Mouse (Mus musculus) testis, adult 2 months (tissue): ENCODE results near the gene Fam32a.

ENCODE experiments used
- CTCF ChIP-seq: fragments of 200-500 bp; IDR thresholded peaks from 2 replicates; pipeline ENCODE4 v1.5.1; 2012; ENCODE audit warnings: low read depth, mild to moderate bottlenecking, inconsistent platforms, low read length, moderate library complexity; ENCODE audit not compliant: control insufficient read depth, insufficient read depth, insufficient replicate concordance
- POLR2A ChIP-seq: fragments of 200-500 bp; IDR thresholded peaks from 2 replicates; pipeline ENCODE4 v1.6.1; 2012; ENCODE audit warnings: low read depth, mild to moderate bottlenecking, inconsistent platforms, low read length, moderate library complexity; ENCODE audit not compliant: control insufficient read depth

DNA sequence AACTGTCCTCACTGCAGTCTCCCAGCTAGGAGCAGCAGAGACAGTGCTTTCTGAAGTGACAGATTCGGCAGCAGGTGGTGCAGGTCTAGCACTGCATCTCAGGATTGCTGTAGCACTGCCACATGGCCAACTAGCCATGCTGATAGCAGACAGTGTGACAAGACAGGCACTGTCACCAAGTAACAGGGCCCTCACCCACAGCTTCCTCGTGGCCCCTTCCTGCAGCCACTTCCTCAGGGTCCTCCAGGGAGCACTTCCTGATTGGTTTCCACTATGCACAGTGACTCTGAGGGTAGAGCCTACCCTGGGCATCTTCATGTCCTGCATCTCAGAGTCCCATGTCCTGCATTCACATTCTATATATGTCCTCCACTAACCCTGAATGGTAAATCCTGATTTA, 25.1 kb downstream of the Fam32a start:
- TF ChIP-seq POLR2A = no peak
- no peak for TF ChIP-seq CTCF
